Mouse (Mus musculus): Measurements from ENCODE around the gene Atpif1.

- TF ChIP-seq GATA1 (IDR thresholded peaks at IDR 0.05; ENCODE audit: borderline replicate concordance, low read length): no peak
- TF ChIP-seq FLI1 (IDR thresholded peaks at IDR 0.05; ENCODE audit: low read length): no peak
Measured at GRCm38 (mm10) chr4:132524321-132524741, 9.1 kb downstream of the Atpif1 start.

Measured in megakaryocyte, embryonic 14.5 days (primary cell).